22 mouse cellular contexts compared by ENCODE assay signal in genomic region chr6:93230450-93230849, GRCm38 (mm10).
DNase-seq lines count a peak whose midpoint lies in the region; ATAC-seq and TF ChIP-seq lines count a peak whose summit lies in the region.
"Had no signal": no experiment of that assay in that cellular context is flagged by ENCODE, and none has a peak within 500 bp of the region (broad histone marks: within the 10 kb centered on the region; RNA-seq: fewer than 3 reads in every experiment).

No protein-coding gene starts in this region.

- TF ChIP-seq CTCF in liver, postnatal 0 days (IDR thresholded peaks at IDR 0.05; ENCODE audit: low read depth), result no peak

- TF ChIP-seq EP300 in liver, postnatal 0 days (IDR thresholded peaks at IDR 0.05; ENCODE audit: low read depth), result no peak

- H3K27ac ChIP-seq in heart, embryonic 16.5 days (ENCODE audit: low read length), result peak overlapping the region; percentile 3; the same call in 1 of the 2 replicates
- H3K27ac ChIP-seq in intestine, embryonic 16.5 days (ENCODE audit: low read length), result peak overlapping the region; percentile 58
- H3K27ac ChIP-seq in liver, postnatal 0 days (ENCODE audit: low read depth), result no peak overlapping the region
- no peak overlapping the region for H3K27ac ChIP-seq in forebrain, embryonic 12.5 days
- H3K27ac ChIP-seq: heart, embryonic 15.5 days; hindbrain, postnatal 0 days; layer of hippocampus, adult 2 months; liver, embryonic 14.5 days; neural tube, embryonic 13.5 days had no signal

- no peaks in the 10 kb centered on the region for H3K9me3 ChIP-seq in heart, embryonic 16.5 days (replicated peaks; ENCODE audit: control insufficient read depth, low read length)
- no peaks in the 10 kb centered on the region for H3K9me3 ChIP-seq in intestine, embryonic 16.5 days (ENCODE audit: control insufficient read depth, low read length)
- H3K9me3 ChIP-seq in liver, postnatal 0 days (ENCODE audit: low read length), result no peaks in the 10 kb centered on the region
- no peaks in the 10 kb centered on the region for H3K9me3 ChIP-seq in forebrain, embryonic 12.5 days
- H3K9me3 ChIP-seq: heart, embryonic 15.5 days; neural tube, embryonic 13.5 days had no signal

- peaks cover 29% of the 10 kb centered on the region for H3K4me1 ChIP-seq in heart, embryonic 16.5 days (ENCODE audit: control insufficient read depth, insufficient read depth, low read length)
- H3K4me1 ChIP-seq in intestine, embryonic 16.5 days (ENCODE audit: control insufficient read depth, insufficient read depth, low read length), result no peaks in the 10 kb centered on the region
- no peaks in the 10 kb centered on the region for H3K4me1 ChIP-seq in liver, postnatal 0 days (ENCODE audit: insufficient read depth)
- H3K4me1 ChIP-seq in forebrain, embryonic 12.5 days, result no peaks in the 10 kb centered on the region

- no peak overlapping the region for H3K4me2 ChIP-seq in heart, embryonic 16.5 days (ENCODE audit: low read depth, low read length)
- no peak overlapping the region for H3K4me2 ChIP-seq in intestine, embryonic 16.5 days (ENCODE audit: low read depth, low read length)
- H3K4me2 ChIP-seq in liver, postnatal 0 days (ENCODE audit: low read depth, low read length), result no peak overlapping the region
- no peak overlapping the region for H3K4me2 ChIP-seq in forebrain, embryonic 12.5 days
- H3K4me2 ChIP-seq: heart, embryonic 15.5 days; midbrain, embryonic 11.5 days; neural tube, embryonic 13.5 days had no signal

- ATAC-seq in heart, embryonic 16.5 days (replicated peaks; ENCODE audit: extremely low read depth, insufficient read depth, low FRiP score), result no peak
- 0 out of 2 replicates have a peak, but pooled peaks have one; percentile 18 for ATAC-seq in intestine, embryonic 16.5 days
- ATAC-seq in frontal cortex, adult (ENCODE audit: low TSS enrichment), result no peak
- no peak for ATAC-seq in liver, postnatal 0 days
- ATAC-seq in forebrain, embryonic 12.5 days (ENCODE audit: low FRiP score), result no peak
- ATAC-seq: CD4-positive, CD25-positive, alpha-beta regulatory T cell, adult 4 months; hindbrain, postnatal 0 days had no signal

- H3K36me3 ChIP-seq in heart, embryonic 16.5 days (ENCODE audit: control insufficient read depth, insufficient read depth), result no peaks in the 10 kb centered on the region
- no peaks in the 10 kb centered on the region for H3K36me3 ChIP-seq in intestine, embryonic 16.5 days (ENCODE audit: control insufficient read depth, insufficient read depth, low read length)
- no peaks in the 10 kb centered on the region for H3K36me3 ChIP-seq in liver, postnatal 0 days (replicated peaks; ENCODE audit: insufficient read depth, low read length)
- H3K36me3 ChIP-seq in forebrain, embryonic 12.5 days (replicated peaks), result no peaks in the 10 kb centered on the region
- H3K36me3 ChIP-seq: heart, embryonic 15.5 days; neural tube, embryonic 13.5 days had no signal

- no peaks in the 10 kb centered on the region for H3K27me3 ChIP-seq in heart, embryonic 16.5 days (ENCODE audit: control insufficient read depth, insufficient read depth, low read length)
- H3K27me3 ChIP-seq in intestine, embryonic 16.5 days (replicated peaks; ENCODE audit: control insufficient read depth, insufficient read depth, low read length), result no peaks in the 10 kb centered on the region
- H3K27me3 ChIP-seq in liver, postnatal 0 days (ENCODE audit: insufficient read depth, low read length), result no peaks in the 10 kb centered on the region
- no peaks in the 10 kb centered on the region for H3K27me3 ChIP-seq in forebrain, embryonic 12.5 days
- H3K27me3 ChIP-seq: heart, embryonic 15.5 days; neural tube, embryonic 13.5 days had no signal

- 41% methylated on average over 5 of the region's 5 CpGs for WGBS in heart, embryonic 16.5 days
- 33% methylated on average over 5 of the region's 5 CpGs for WGBS in intestine, embryonic 16.5 days
- WGBS in liver, postnatal 0 days (ENCODE audit: insufficient replicate concordance), result 70% methylated on average over 5 of the region's 5 CpGs
- WGBS in forebrain, embryonic 12.5 days, result 58% methylated on average over 5 of the region's 5 CpGs

- no peak overlapping the region for H3K9ac ChIP-seq in heart, embryonic 16.5 days (ENCODE audit: low read length)
- no peak overlapping the region for H3K9ac ChIP-seq in intestine, embryonic 16.5 days (ENCODE audit: low read depth, low read length)
- no peak overlapping the region for H3K9ac ChIP-seq in liver, postnatal 0 days (replicated peaks)
- H3K9ac ChIP-seq in forebrain, embryonic 12.5 days, result no peak overlapping the region
- H3K9ac ChIP-seq: heart, embryonic 15.5 days; liver, embryonic 14.5 days; neural tube, embryonic 13.5 days had no signal

- no peak overlapping the region for H3K4me3 ChIP-seq in heart, embryonic 16.5 days (ENCODE audit: low read length)
- H3K4me3 ChIP-seq in intestine, embryonic 16.5 days (ENCODE audit: low read length), result no peak overlapping the region
- H3K4me3 ChIP-seq in liver, postnatal 0 days (ENCODE audit: low read depth, low read length), result no peak overlapping the region
- no peak overlapping the region for H3K4me3 ChIP-seq in forebrain, embryonic 12.5 days (replicated peaks)
- H3K4me3 ChIP-seq: heart, embryonic 15.5 days; layer of hippocampus, adult 2 months; neural tube, embryonic 13.5 days had no signal

- DNase-seq in heart, adult 11 months, result no peak
- DNase-seq in 3134 (ENCODE audit: extremely low read depth, insufficient read length, low spot score) (peak; percentile 5), 3T3-L1 (ENCODE audit: low read depth, low spot score) (peak; percentile 58)
- no peak for DNase-seq in liver, postnatal 0 days
- DNase-seq: cerebellum, adult 9-11 months; gastrocnemius, postnatal 25 days; kidney, adult 8-10 months; kidney, postnatal 14 days; layer of hippocampus, postnatal 36 days; right cerebral cortex, adult 18-20 months; thymus, postnatal 36 days had no signal

Comparison
In these comparisons a context has a peak if more than half of its experiments do, and no peak if none do; other contexts are left out.
1. H3K27ac ChIP-seq: peak in heart, embryonic 16.5 days (single experiment) and intestine, embryonic 16.5 days (single experiment); none in liver, postnatal 0 days (single experiment) and forebrain, embryonic 12.5 days (single experiment).
2. DNase-seq: peak in 3134 (single experiment) and 3T3-L1 (single experiment); none in heart, adult 11 months (single experiment) and liver, postnatal 0 days (single experiment).